Mouse (Mus musculus) adrenal gland, adult 2 months (tissue): ENCODE measurements around the gene Srpk2. TPM values are rescaled to one million over a fixed set of nuclear protein-coding genes. Genes with fewer than 3 reads are reported as not detected.
"Not testable (repeated sequence)": the region's sequence is repeated elsewhere in the genome, so short reads cannot be mapped to it uniquely, and the experiment has no call there.

Experiments used
- DNase-seq: peaks from one replicate; pipeline ENCODE4 v3.0.0; 2021
- polyA plus RNA-seq: library from polyadenylated mRNA; depleted of rRNA; stranded (reverse); fragments of >200 nt; gene quantifications from 2 replicates; pipeline ENCODE4 v1.2.3, GENCODE M21; 2012; rRNA removed
- total RNA-seq, 2 experiments: library from RNA; stranded (reverse); gene quantifications; 2 replicates each; pipeline ENCODE4 v1.2.3; 2021

Gene Srpk2
- total and polyA plus RNA-seq, 3 experiments: 2.3 to 54.2 (median 51.5) TPM

DNA sequence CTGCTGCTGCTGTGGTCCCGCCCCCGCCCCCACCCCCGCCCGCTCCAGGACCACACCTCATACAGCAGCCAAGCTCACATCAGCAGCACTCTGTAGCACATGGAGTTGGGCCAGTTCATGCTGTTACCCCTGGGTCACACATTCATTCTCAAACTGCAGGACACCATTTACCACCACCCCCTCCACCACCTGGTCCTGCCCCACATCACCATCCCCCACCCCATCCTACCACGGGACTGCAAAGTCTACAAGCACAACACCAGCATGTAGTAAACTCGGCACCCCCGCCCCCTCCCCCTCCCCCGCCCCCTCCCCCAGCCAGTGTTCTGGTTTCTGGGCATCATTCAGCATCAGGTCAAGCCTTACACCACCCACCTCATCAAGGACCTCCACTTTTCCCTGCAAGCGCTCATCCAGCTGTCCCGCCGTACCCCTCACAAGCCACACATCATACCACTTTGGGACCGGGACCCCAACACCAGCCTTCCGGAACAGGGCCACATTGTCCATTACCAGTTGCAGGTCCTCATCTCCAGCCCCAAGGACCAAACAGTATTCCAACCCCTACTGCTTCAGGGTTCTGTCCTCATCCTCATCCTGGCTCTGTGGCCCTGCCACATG, 182.0 kb downstream of the Srpk2 start:
- DNase-seq: no peak

DNA sequence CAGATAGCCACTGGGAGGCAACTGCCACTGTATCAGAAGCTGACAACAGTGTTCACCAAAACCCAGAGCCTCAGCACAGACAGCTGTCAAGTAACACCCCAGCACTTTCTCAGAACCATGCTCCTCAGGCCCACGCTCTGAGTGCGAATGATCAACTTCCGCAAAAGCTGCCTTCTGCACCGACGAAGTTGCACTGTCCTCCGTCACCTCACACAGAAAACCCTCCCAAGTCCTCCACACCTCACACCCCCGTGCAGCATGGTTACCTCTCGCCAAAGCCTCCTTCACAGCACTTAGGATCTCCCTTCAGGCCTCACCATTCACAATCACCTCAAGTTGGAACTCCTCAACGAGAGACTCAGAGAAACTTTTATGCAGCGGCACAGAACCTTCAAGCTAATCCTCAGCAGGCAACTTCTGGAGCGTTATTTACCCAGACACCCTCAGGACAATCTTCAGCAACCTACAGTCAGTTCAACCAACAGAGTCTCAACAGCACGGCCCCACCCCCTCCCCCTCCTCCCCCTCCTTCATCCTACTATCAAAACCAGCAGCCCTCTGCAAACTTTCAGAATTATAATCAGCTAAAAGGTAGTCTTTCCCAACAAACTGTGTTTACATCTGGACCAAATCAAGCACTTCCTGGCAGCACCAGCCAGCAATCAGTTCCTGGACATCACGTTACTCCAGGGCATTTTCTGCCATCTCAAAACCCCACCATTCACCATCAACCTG, 182.7 kb downstream of the Srpk2 start:
- no peak for DNase-seq

DNA sequence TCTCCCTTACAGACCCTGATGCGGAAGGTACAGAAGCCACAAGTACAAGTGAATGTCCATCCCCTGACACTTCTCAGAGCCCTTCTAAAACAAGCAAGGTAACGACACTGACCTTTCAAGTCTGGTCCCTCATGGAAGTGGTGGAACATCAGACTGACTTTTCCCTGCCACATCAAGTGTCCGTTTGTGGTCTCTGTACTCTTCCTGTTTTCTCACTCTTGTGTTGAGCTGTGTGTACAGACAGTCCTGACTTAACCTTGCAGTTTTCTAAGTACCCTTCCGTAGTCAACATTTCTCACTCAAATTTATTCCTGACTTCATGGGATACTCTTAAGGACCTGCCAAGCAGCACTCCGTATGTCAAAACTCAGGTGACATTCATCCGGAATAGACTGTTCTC, 183.7 kb downstream of the Srpk2 start:
- no peak for DNase-seq

DNA sequence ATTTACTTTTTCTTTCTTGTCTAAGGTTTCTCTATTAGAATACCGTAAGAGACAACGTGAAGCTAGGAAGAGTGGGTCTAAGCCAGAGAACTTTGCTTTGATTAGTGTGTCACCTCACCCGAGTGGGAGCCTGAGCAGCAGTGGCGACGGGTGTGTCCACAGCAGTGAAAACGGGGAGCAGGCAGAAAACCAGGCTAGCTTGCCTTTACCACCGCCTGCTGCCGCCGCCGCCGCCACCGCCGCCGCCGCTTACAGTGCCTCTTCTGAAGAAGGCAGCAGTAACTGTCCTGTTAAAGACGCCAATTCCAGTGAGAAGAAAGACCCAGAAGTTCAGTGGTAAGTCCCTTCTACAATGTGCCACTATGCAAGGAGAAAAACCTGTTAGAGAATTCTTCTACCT, 185.2 kb downstream of the Srpk2 start:
- no peak for DNase-seq

DNA sequence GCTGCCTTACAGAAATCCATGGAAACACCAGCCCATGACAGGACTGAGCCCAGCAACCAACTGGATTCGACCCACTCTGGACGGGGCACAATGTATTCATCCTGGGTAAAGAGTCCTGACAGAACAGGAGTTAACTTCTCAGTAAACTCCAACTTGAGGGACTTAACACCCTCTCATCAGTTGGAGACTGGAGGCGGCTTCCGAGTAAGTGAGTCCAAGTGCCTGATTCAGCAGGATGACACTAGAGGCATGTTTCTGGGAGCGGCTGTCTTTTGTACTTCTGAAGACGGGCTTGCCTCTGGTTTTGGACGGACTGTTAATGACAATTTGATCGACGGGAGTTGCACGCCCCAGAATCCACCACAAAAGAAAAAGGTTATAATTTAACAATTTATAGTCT, 186.5 kb downstream of the Srpk2 start:
- no peak for DNase-seq

DNA sequence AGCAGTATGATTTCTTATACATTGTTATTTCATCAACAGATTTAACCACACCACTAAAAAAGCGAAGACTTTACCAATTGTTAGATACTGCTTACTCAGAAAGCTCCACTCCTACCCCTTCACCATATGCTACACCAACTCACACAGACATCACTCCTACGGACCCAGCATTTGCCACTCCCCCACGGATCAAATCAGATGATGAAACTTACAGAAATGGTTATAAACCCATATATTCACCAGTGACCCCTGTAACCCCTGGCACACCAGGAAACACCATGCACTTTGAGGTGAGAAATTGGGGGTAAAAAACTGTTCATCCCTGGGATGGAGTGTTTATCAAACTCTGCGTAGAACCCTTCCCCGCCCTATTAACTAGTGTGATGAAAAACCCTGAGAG, 187.5 kb downstream of the Srpk2 start:
- no peak for DNase-seq

DNA sequence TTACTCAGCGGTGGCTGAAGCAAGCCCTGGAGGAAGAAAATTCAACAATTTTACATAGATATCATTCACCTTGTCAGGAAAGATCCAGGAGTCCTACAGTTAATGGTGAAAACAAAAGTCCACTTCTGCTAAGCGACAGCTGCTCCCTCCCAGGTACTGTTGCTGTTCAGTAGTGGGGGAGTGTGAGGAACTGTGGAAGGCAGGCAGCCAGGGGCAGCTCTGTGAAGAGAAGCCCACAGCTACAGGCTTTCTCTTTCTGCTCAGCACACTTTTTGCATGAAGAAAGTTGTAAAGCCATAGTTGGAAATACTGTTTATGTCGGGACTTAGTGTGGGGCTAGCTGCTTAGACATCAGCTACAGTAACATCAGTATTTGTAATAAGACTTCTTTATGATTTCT, 188.0 kb downstream of the Srpk2 start:
- DNase-seq: no peak

DNA sequence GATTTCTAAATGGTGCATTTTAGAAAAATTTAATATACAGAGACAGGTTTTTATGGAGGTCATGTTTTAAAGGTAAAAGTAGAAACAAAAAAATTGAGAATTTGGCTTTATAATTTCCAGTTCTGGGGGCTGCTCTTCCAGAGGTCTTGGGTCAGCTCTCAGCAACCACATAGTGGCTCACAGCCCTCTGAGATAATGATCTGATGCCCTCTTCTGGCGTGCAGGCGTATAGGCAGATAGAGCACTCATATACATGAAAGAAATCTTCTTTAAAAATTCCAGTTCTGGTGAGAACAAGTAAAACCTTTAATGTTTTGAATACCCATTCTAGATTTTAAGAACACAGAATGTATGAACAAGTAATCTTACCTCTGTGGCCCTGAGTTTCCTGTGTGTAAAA, 193.6 kb downstream of the Srpk2 start:
- DNase-seq: no peak

DNA sequence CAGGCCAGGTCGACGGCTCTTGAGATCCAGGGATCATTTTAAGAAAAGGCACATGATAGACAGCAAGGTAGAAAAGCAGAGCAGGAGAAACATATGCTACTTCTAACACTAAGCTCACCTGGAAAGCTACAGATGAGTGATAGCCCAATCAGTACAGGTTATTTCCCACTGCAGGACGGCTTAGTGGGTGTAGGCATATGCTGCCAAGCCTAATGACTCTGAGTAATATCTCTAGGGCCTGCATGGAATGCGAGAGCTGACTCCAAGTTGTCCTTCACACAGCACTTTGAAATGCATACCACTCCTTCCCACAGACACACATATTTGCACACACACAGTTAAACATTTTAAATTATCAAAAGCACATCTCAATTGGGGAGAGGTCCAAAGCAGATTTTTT, 195.2 kb downstream of the Srpk2 start:
- no peak for DNase-seq

DNA sequence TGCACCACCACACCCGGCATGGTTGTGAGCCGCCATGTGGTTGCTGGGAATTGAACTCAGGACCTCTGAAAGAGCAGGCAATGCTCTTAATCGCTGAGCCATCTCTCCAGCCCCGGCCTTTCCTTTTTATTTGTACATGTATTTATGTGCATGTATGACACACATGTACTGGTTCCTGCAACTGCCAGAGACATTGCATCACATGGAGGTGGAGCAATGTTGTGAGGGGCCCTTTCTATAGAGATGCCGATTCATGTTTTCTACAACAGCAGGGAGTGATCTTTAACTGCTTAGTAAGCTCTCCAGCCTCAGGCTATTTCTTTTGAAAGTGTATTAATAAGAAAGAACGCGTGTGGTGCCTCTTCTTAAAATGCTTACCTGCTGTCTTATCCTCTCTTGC, 200.6 kb downstream of the Srpk2 start:
- DNase-seq: no peak

DNA sequence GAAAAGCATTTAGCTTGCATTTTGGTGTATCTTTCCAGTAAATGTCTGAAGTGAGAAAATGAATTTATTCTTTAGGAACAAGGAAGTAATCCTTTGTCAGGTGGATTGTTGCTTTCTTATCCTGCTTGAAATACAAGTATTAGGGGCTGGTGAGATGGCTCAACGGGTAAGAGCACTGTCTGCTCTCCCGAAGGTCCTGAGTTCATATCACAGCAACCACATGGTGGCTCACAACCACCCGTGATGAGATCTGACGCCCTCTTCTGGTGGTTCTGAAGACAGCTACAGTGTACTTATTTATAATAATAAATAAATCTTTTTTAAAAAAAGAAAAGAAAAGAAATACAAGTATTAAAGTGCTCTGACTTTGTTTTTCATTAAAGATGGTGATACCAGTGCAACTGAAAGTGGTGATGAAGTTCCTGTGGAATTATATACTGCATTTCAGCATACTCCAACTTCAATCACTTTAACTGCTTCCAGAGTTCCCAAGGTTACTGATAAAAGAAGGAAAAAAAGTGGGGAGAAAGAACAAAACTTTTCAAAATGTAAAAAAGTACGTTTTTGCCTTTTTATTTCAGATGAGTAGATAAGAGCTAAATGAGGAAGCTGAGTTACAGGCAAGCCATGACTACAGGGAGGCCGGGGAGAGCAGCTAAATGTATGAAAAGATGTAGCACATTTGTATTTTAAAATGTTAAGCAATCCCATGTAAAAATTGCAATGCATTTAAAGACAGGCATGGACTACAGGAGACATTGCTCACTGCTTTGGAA, 211.1 kb downstream of the Srpk2 start:
- no peak for DNase-seq

DNA sequence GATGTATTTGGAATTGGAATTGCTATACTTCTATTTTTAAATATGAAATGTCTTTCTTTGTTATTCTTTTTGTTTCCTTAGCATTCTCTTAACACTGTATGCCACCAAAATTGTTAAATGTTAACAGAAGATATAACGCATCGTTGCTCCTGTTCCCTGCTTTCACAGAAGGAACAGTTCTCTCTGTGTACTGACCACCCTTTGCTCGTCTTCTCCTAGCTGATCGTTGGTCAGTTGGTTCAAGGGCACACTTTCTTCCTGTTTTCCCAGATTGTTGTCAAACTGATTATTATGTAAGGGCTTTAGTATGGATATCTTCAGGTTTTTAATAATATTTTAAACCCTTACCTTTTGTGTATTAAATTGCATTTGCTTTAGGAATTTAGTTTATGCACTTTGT, 217.9 kb downstream of the Srpk2 start:
- DNase-seq: no peak

DNA sequence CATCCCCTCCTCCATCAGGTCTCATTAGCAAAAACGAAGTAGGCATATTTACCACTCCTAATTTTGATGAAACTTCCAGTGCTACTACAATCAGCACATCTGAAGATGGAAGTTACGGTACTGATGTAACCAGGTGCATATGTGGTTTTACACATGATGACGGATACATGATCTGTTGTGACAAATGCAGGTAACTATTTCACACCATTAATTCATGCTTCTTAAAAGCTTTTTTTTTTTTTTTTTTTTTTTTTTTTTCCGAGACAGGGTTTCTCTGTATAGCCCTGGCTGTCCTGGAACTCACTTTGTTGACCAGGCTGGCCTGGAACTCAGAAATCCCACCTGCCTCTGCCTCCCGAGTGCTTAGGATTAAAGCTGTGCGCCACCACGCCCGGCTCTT, 219.7 kb downstream of the Srpk2 start:
- DNase-seq: no peak

DNA sequence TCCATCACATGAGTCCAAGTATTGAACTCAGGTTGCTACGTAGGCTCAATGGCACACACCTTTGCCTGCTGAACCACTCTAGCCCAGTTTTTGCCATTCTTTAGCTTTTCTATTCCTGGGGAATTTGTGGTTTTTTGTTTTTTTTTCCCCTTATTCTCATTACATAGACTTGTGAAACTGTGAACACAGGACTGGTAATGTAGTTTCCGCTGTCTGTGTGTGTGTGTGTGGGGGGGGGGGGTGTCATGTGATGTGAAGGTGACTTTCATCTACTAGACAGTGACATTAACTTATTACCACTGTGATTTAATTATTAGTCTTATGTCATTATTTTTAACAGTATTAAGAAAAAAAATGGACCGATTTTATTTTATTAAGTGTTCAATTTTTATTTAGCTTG, 220.2 kb downstream of the Srpk2 start:
- DNase-seq: no peak

DNA sequence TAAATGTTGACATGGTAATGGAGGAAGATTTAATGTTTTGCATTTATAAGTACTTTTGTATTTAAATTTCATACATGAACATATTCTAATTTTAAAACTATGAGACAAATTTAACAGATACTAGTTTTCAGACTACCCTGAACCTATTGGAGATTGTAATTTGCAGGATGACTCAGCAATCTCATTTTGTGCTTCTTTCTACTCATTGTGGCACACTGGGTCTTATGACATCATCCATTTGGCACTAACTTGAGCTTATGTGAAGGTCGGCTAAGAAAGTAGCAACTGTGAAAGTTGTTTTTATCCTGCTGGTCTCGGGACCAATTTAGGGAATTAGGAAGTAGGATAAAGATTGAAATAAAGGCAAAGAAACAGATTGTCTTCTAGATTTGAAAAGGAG, 222.7 kb downstream of the Srpk2 start:
- DNase-seq: peak; percentile 38

DNA sequence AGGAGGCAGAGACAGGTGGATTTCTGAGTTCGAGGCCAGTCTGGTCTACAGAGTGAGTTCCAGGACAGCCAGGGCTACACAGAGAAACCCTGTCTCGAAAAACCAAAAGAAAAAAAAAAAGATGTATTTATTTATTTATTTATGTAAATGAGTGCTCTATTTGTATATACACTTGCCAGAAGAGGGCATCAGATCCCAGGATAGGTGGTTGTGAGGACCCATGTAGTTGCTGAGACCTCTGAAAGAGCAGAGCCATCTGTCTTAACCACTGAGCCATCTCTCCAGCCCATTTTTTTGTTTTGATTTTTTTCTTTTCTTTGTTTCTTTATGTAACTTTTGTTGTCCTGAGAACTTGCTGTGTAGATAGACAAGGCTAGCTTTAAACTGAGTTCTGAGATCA, 230.9 kb downstream of the Srpk2 start:
- DNase-seq: not testable (repeated sequence)

Other genes with a start within 250 kb of the Srpk2 start
- 10 to 100 TPM; 16.8 to 17.9 TPM for gene Pus7, start 99.1 kb upstream of the Srpk2 start, total RNA-seq
- gene Pus7, start 99.1 kb upstream of the Srpk2 start, polyA plus RNA-seq: 2.5 and 3.0 TPM in 2 replicates
- gene Rint1, start 103.1 kb upstream of the Srpk2 start, total RNA-seq: 10 to 100 TPM; 16.1 to 21.7 TPM
- 9.7 and 16.7 TPM in 2 replicates for gene Rint1, start 103.1 kb upstream of the Srpk2 start, polyA plus RNA-seq
- gene Tomm7, start 159.5 kb upstream of the Srpk2 start, total RNA-seq: 100 to 1,000 TPM in 1 of 2 experiments, 10 to 100 TPM in 1; 79.5 to 136 TPM
- gene Tomm7, start 159.5 kb upstream of the Srpk2 start, polyA plus RNA-seq: 10.2 and 15.8 TPM in 2 replicates